Mouse (Mus musculus): Measurements from ENCODE around the gene Traf7. TPM values are rescaled to one million over a fixed set of nuclear protein-coding genes. Genes with fewer than 3 reads are reported as not detected.

Gene Traf7
- total RNA-seq, 2 experiments from 2014 or later: 93.6 to 96.0 TPM

DNA sequence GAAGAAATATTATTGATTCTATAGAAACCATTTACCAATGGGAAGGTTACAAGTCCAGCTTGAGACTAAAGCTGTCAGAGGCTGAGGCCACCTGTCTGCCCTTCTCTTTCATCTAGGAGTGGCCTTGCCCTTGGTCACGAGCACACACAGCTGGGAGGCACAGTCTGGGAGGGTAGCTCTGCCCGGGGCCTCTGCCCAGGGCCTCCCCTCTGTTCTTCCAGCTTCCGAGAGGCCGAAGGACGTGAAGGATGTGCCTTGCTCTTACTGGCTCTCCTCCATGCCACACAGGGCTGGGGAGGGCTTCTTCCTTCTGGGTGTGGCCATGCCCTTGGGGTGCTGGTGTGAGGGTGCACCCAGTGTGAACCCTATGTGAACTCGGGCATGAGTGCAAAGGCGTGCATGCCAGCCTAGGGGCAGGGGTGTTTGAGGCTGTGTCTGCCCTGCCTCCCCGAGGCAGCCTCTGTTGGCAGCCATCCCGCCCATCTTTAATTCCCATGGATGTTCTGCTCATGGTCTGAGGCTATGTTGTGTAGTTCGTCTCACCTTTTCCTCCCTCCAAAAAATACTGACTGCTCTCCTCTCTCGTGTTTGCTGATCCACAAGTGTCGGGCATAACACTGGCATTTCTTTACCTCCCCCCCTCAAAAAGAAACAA lies 19.8 kb downstream of the Traf7 start:
- no peak for DNase-seq (ENCODE audit: low spot score in 2 of 2)

DNA sequence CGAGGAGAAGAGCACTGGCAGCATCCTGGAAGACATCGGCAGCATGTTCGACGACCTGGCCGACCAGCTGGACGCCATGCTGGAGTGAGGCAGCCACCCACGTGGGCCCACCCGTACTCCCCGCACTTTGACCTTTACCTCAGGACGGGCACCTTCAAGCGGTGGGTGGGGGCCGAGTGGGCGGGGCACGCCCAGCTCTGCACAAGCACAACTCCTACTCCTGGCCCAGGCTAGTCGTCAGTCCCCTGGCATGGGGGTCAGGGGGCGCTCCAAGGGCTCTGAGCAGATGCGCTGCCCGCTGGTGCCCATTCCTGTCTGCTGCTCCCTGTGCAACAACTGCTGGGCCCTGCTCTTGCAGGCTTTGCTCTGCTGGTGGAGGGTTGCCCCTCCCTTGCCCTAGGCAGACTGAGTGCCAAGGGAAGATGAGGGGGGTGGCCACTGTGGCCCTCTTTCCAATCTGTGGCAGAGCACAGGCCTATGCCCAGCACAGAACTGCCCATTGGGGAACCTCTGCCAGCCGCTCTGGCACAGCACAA lies 20.5 kb downstream of the Traf7 start:
- DNase-seq (ENCODE audit: low spot score in 2 of 2): no peak

DNA sequence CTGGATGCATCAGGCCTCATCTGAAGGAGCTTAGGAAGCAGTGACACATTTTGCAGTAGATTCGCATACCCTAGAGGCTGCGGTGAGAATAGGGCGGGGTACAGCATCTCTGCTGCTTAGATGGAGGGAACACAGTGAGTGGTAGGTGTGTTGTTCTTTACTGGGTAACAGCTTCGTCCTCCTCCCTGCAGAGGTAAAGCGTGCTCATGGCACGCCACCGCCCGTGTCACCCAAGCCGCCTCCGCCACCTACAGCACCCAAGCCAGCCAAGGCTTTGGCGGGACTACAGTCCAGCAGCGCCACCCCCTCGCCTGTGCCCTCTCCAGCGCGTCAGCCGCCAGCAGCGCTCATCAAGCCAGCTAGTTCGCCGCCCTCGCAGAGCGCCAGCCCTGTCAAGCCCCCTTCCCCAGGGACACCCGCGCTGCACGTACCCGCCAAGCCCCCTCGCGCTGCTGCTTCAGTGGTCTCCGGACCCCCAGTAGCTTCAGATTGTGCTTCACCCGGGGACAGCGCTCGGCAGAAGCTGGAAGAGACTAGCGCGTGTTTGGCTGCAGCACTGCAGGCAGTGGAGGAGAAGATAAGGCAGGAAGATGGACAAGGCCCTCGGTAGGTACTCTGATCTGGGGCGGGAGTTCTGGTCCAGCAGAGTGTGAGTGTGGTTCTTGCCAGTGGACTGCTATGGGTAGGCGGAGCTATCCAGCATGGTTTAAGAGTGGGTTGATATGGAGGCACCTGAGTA lies 21.2 kb downstream of the Traf7 start:
- DNase-seq (ENCODE audit: low spot score in 2 of 2): no peak

DNA sequence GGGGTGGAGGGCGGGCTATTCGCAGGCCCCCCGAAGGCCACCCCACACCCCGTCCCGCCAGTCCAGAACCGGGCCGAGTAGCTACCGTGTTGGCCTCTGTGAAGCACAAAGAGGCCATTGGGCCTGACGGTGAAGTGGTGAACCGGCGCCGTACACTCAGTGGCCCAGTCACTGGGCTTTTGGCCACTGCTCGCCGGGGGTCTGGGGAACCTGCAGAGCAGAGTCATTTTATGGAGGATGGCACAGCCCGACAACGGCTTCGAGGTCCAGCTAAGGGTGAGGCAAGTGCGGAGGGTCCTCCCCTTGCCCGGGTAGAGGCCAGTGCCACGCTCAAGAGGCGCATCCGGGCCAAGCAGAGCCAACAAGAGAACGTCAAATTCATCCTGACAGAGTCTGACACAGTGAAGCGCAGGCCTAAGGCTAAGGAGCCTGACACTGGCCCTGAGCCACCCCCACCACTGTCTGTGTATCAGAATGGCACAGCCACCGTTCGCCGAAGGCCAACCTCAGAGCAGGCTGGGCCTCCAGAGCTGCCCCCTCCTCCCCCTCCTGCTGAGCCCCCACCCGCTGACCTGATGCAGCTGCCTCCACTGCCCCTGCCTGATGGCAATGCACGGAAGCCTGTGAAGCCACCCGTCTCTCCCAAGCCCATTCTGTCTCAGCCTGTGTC lies 22.3 kb downstream of the Traf7 start:
- no peak for DNase-seq (ENCODE audit: low spot score in 2 of 2)

DNA sequence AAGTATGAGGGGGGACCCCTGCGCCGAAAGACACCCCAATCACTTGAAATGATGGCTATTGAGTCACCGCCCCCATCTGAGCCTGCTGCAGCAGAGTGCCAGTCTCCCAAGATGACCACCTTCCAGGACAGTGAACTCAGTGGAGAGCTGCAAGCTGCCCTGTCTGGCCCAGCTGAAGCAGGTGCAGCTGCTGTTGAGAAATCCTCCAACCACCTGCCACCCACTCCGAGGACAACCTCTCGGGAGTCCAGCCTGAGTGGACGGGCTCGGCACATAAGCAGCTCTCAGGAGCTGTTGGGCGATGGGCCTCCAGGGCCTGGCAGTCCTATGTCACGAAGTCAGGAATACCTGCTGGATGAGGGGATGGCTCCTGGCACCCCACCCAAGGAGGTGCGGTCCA lies 23.7 kb downstream of the Traf7 start:
- no peak for DNase-seq (ENCODE audit: low spot score in 2 of 2)

DNA sequence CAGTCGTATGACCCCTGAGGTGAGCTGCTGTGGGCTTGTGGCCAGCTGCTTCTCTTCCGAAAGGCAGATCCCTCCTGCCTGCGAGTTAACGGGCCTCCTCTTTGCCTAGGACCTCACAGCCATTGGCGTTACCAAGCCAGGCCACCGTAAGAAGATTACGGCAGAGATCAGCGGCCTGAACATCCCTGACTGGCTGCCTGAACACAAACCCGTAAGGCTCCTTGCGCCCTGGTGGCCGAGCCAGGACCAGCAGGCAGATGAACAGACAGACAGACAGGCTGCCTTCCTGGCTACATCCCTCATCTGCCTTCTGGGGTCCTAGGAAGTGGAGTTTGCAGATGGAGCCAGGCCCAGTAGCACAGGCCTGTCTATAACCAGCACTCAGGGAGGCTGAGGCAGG lies 25.5 kb downstream of the Traf7 start:
- no peak for DNase-seq (ENCODE audit: low spot score in 2 of 2)

DNA sequence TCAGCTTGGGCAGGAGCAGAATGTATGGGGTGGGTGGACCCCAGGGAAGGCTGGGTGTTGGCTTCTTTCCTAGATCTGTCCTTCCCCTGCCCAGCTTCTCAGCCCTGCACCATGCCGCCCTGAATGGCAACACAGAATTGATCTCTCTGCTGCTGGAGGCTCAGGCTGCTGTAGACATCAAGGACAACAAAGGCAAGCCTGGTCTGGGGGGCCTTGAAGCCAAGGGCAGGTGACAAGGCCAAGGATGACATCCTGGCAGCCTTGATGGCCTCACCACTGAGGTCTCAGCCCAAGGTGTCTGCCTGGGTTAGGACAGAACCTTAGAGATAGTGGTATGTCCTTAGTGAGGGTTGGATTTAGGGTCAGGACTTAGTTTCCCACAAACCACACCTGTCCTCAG lies 31.7 kb downstream of the Traf7 start:
- DNase-seq (ENCODE audit: low spot score in 2 of 2): no peak

DNA sequence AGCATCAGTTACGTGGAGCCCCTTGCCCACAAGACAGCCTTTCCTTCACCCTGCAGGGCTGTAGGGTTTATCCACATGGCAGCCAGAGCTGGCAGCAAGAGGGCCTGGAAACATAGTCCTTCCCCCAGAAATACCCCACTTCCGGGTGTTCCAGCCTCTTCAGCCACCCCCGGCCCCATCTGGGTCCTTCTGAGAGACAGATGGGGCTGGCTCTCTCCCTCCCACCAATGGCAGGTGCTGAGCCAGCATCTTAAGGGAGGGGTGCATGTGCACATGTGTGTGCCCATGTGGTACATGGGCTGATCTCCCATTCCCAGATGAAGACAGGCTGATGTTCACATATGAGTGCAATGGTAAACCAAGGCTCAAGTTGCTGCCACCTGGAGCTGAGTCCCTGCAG lies 32.3 kb downstream of the Traf7 start:
- peak in 1 of 2 experiments; percentile 77 for DNase-seq (ENCODE audit: low spot score in 2 of 2)

DNA sequence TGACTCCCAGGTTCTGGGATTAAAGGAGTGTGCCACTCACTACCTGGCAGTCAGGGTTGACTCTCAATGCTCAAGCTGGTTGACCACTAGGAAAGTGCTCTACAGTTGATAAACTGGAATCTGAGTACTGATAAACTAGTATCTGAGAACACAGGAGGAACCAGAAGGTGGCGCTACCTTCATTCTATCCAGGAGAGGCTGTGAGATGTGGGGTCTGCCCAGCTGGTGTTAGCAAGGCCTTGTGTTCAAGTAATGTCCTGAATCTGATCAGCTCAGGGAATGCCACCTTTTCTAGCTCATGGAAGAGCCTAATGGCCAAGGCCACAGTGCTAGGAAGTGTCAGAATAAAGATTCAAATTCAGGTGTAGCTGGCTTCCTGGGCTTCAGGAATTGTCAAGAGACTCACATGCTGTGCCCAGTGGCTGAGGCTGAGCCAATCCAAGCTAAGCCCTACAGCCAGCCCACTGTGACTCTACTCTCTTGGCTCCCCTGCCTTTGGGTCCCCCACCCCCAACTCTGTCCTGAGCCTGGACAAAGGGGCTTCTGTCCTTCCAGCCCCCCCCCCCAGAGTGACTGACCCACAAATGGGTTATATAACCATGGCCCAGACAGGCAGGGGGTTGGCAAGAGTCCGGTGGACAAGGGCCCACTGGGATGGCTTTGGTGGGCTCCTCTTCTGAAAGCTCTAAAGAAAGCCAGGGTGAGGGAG lies 33.0 kb downstream of the Traf7 start:
- peak in 1 of 2 experiments; percentile 77 for DNase-seq (ENCODE audit: low spot score in 2 of 2)

DNA sequence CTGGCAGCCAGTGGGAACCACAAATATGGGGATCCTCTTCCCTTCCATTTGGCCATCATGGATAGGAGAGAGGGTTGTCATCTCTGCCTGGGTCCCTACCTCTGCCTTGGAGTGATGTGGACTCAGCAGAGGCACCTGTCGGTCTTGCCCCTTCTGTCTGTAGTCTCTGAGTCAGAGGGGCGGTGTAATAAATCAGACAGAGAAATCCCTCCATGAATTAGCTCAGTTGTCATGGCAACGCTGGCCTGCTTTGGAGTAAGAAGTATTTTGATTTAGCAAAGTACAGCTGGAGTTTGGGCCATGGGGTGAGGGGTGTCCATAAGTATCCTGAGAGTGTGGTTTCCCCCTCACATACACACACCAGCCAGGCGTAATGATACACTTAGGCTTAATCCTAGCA lies 37.3 kb downstream of the Traf7 start:
- DNase-seq (ENCODE audit: low spot score in 2 of 2): no peak

DNA sequence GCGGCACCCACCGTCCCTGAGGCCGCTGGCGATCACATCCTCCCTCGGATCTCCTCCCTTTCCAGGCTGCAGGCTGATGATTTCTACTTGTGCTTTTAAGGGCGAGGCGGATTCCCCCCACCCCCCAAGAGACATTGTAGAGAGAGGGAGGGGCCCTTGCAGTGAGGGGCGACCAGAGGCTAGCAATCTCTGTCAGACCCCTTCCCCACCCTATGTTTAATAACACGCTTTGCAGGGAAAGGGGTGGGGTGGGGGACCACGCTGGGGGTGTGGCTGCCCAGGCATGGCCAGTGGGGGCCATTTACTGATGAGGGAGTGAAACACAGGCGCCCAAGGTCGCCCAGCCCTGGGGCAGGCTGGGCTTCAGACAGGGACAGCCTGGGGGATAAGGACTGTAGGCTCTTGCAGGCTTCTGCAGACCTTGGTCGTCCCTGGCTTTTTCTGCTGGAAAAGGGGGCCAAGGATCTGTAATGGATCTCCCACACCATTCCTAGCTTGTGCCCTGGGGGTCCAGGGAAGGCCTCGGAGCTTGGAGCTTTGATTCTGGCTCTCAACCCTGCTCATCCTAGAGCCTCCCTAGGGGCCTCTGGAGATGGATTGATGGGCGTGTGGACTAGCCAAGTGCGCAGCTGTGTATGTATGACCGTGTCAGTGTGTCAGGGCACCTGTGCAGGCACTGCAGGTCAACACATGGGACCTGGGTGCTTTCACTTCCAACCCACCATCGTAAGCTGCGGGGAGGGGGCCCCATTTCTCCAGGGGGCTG lies 38.3 kb downstream of the Traf7 start:
- DNase-seq (ENCODE audit: low spot score in 2 of 2): no peak

DNA sequence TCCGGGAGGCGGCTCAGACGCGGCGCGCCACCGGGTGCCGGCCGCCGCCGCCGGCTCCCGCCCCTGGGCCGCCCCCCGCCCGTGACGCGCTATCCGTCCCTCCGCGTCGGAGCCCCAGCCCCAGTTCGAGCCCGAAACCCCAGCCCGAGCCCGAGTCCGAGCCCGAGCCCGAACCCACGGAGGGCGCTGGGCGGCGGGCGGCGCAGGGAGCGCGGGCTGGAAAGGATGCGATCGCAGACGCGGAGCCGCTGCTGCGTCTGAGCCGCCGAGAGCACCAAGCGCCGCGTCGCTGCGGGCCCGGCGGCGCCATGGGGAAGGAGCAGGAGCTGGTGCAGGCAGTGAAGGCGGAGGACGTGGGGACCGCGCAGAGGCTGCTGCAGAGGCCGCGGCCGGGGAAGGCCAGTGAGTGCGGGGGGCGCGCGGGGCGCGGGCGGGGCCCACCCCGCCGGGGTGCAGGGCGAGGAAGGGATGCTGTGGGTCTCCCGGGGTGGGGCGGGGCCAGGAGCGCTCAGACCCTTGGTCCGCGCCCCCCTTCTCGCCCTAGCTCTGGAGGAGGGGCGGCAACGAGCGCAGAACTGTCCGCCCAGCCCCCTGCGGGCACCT lies 39.0 kb downstream of the Traf7 start:
- DNase-seq (ENCODE audit: low spot score in 2 of 2): no peak

DNA sequence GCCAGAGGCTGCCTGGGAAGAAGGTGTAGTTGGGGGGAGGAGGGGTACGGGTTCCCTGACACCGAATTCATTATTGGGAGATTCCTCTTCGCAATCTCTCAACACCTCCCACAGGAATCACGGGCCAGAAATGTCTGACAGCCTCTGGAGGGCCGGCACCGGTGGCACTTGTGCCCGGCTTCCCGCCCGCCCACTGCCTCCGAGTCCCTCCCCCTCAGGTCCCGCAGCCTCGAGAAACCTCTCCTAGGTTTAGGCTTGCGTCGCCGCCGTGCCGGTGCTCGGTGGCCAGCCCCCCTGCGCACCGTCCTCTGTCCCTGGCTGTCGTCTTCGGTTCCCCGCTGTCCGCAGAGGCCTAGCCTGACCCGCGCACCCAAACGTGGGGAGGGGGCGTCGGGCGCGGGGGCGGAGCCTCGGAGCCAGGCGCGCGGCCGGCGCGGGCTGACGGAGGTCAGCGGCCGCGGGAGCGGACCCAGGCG lies 39.5 kb downstream of the Traf7 start, which contains the start of gene Caskin1:
TSS of gene Caskin1 (plus strand) at position 416 of the 476 bp plus-strand sequence.
- DNase-seq (ENCODE audit: low spot score in 2 of 2): no peak

DNA sequence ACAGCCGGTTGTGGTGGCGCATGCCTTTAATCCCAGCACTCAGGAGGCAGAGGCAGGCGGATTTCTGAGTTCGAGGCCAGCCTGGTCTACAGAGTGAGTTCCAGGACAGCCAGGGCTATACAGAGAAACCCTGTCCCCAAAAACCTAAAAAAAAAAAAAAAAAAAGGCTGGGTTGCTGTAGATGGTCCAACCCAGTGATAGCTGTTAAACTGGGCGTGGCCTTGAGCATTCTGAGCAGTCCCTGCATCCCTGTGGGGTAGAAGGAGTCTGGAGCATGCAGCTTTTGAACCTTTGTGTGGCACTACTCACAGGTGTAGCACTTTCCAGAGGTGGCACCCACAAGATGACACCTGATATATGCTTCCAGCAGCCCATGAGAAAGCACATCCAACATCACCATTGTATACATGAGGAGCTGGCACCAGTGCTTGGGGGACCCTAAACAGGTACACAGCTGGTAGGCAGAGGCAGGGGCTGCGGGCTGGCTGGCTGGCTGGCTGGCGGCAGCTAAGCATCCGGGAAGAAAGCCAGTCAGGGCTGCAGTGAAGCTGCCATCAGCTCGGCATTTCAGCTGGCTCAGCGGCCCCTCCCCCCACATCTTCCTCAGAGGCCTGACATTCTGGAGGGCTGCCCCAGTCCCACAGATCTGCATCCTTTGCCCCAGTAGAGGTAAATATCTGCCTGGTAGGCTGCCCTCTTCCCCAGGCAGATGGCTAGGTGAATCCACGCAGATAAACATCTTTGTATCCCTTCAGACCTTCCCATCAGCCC lies 42.5 kb downstream of the Traf7 start:
- peak in 1 of 2 experiments; percentile 66 for DNase-seq (ENCODE audit: low spot score in 2 of 2)

DNA sequence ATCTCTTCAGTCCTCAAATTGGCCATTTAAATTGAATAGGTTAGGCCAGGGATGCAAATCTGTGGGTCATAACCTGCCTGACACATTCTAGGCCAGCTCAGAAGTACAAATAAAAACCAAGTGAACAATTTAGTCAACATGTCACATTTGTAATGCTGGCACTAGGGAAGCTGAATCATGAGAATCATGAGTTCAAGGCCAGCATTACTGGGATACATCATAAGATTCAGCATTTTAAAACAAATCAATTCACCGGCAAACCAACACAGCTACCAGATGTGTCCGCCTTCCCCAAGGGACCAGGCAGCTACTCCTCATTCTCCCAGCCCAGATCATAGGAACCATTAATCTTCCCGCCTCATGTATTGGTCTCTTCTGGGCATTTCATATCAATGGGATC lies 44.2 kb downstream of the Traf7 start:
- DNase-seq (ENCODE audit: low spot score in 2 of 2): no peak

DNA sequence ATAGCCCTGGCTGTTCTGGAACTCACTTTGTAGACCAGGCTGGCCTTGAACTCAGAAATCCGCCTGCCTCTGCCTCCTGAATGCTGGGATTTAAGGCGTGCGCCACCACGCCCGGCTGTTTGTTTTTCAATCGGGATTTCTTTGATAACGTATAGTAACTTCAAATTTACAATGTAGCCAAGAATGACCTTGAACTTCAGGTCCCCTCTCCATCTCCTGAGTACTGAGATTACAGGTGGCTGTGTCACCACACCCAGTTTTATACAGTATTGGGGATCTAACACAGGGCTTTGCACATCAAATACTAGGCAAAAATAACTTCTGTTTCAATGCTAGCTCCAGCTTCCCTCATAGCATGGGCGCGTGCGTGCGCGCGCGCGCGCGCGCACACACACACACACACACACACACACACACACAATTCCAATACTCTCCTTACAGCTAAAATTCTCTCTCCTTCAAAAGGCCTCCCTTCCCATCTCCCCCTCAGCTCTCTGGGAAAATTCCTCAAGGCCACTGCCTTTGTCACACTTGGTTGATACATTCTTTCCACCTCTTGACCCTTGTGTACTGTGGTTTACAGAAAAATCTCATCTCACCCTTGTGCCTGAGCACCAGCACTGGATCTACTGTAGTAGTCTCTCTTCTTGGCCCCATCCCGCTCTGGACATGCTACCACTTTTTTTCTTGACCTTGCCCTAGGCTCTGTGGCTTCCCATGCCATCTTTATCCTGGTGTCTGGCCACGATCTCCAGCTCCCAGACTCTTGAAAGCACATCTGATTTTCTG lies 46.5 kb downstream of the Traf7 start:
- no peak for DNase-seq (ENCODE audit: low spot score in 2 of 2)

DNA sequence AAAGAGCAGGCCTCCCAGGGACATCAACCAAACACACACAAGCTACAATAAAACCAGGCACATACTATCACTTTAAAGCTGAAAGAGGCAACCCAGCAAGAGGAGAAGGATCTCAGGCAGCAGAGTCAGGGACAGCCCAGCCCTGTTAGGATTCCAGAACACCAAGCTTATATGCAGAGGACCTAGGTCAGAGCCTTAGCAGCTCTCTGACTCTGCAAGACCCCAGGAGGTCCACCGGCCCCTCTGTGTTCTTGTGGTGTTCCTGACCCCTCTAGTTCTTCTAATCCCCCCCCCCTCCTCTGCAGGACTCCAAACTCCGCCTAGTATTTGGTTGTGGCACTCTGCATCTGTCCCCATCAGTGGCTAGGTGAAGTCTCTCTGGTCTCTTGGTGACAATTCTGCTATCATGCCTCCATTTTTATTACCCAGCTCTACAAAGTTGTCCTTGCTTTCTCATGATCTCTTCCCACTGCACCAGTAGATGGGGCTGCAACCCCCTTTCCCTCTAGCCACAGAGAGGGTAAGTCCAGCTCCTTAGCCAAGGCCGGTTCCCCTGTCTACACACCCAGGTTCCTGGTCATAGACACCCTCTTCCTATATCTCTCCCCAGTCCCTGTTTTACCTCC lies 47.4 kb downstream of the Traf7 start:
- no peak for DNase-seq (ENCODE audit: low spot score in 2 of 2)

DNA sequence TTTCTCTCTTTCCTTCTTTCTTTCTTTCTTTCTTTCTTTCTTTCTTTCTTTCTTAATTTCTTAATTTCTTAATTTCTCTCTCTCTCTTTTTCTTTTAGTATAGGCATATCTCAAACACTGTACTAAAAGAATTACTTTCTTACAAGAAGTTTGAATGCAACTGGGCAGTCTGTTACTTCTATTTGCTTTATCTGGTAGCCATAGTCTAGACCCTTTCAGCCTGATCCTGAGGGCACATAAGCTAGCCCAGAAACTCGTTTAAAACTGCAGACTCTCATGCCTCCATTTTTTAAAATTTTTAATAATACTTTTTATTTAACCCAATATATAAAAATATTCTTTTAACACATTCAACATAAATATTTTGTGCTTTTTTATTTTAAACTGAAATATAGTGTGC lies 48.3 kb downstream of the Traf7 start:
- DNase-seq (ENCODE audit: low spot score in 2 of 2): no peak

Measured in layer of hippocampus, postnatal 14 days (tissue).